Mouse (Mus musculus): ENCODE measurements around the gene Ddx50. TPM values are rescaled to one million over a fixed set of nuclear protein-coding genes. Genes with fewer than 3 reads are reported as not detected.

Ddx50 gene
- total and polyA plus RNA-seq, 3 experiments: 51.8 to 71.5 TPM; not detected in 1

- Histone ChIP-seq H3K36me3 (ENCODE audit: control insufficient read depth in 1 of 2, insufficient read depth in 2 of 2, low read length in 2 of 2) (peaks cover 13 to 49% of the 10 kb centered on the region in 2 experiments), H3K9ac (ENCODE audit: control insufficient read depth, low read depth, low read length, poor library complexity, severe bottlenecking) (no peak overlapping the region), H3K27me3 (ENCODE audit: control insufficient read depth in 1 of 2, insufficient read depth in 2 of 2, low read length in 2 of 2) (no peaks in the 10 kb centered on the region), H3K4me1 (ENCODE audit: control insufficient read depth in 1 of 2, insufficient read depth in 2 of 2, low read length in 2 of 2) (peaks cover 0 to 4% of the 10 kb centered on the region in 2 experiments; a peak in 1 of 4 replicates), H3K4me3 (ENCODE audit: control insufficient read depth in 1 of 2, insufficient read depth in 1 of 2, low read depth in 2 of 2, low read length in 2 of 2) (no peak overlapping the region), H3K27ac (ENCODE audit: control insufficient read depth, low read depth, low read length) (0 out of 2 replicates have a peak overlapping the region, but pooled peaks have one; percentile 2), H3K9me3 (replicated peaks; ENCODE audit: insufficient read depth, low read length) (no peaks in the 10 kb centered on the region), H3K79me2 (ENCODE audit: control insufficient read depth, insufficient read depth, low read length, poor library complexity) (peaks cover 6% of the 10 kb centered on the region; the same call in 1 of the 2 replicates)
- peak; percentile 33; the same call in 1 of the 2 replicates for TF ChIP-seq ETS1 (IDR thresholded peaks at IDR 0.05; ENCODE audit: low read depth, low read length)
- no peak for TF ChIP-seq MXI1 (IDR thresholded peaks at IDR 0.05; ENCODE audit: low read depth, low read length)
- no peak for TF ChIP-seq EP300 (IDR thresholded peaks at IDR 0.05; ENCODE audit: low read depth in 1 of 2, low read length in 2 of 2)
- no peak for TF ChIP-seq ZC3H11A (IDR thresholded peaks at IDR 0.05; ENCODE audit: low read depth, low read length)
- peak; percentile 54 for TF ChIP-seq GATA1 (IDR thresholded peaks at IDR 0.05; ENCODE audit: low read depth, low read length)
- TF ChIP-seq JUND (IDR thresholded peaks at IDR 0.05; ENCODE audit: low read depth, low read length): no peak
- TF ChIP-seq POLR2AphosphoS2 (IDR thresholded peaks at IDR 0.05; ENCODE audit: low read length): 0 out of 2 replicates have a peak, but pooled peaks have one; percentile 52
- DNase-seq (ENCODE audit: low read depth, low spot score): no peak
These were observed 67.8 kb downstream of the Ddx50 start for GRCm38 (mm10) chr10:62583245-62583644.

- TF ChIP-seq NRF1 (IDR thresholded peaks at IDR 0.05; ENCODE audit: insufficient read depth, low read depth, low read length, poor library complexity, severe bottlenecking): no peak
- no peak for DNase-seq (ENCODE audit: low read depth, low spot score)
- H3K79me2 ChIP-seq (ENCODE audit: control insufficient read depth, insufficient read depth, low read length, poor library complexity): peaks cover 11% of the 10 kb centered on the region
- H3K9ac ChIP-seq (ENCODE audit: control insufficient read depth, low read depth, low read length, poor library complexity, severe bottlenecking): no peak overlapping the region
- H3K4me1 ChIP-seq (ENCODE audit: control insufficient read depth in 1 of 2, insufficient read depth in 2 of 2, low read length in 2 of 2): peaks cover 0 to 4% of the 10 kb centered on the region in 2 experiments; a peak in 1 of 4 replicates
- H3K27me3 ChIP-seq (ENCODE audit: control insufficient read depth in 1 of 2, insufficient read depth in 2 of 2, low read length in 2 of 2): no peaks in the 10 kb centered on the region
- no peaks in the 10 kb centered on the region for H3K9me3 ChIP-seq (replicated peaks; ENCODE audit: insufficient read depth, low read length)
- no peak overlapping the region for H3K27ac ChIP-seq (ENCODE audit: control insufficient read depth, low read depth, low read length)
- H3K4me3 ChIP-seq (ENCODE audit: control insufficient read depth in 1 of 2, insufficient read depth in 1 of 2, low read depth in 2 of 2, low read length in 2 of 2): no peak overlapping the region
- peaks cover 13 to 44% of the 10 kb centered on the region in 2 experiments for H3K36me3 ChIP-seq (ENCODE audit: control insufficient read depth in 1 of 2, insufficient read depth in 2 of 2, low read length in 2 of 2)
These were observed 68.3 kb downstream of the Ddx50 start for GRCm38 (mm10) chr10:62582701-62583100.

- peaks cover 15 to 40% of the 10 kb centered on the region in 2 experiments for H3K36me3 ChIP-seq (ENCODE audit: control insufficient read depth in 1 of 2, insufficient read depth in 2 of 2, low read length in 2 of 2)
- H3K4me3 ChIP-seq (ENCODE audit: control insufficient read depth in 1 of 2, insufficient read depth in 1 of 2, low read depth in 2 of 2, low read length in 2 of 2): no peak overlapping the region
- H3K4me1 ChIP-seq (ENCODE audit: control insufficient read depth in 1 of 2, insufficient read depth in 2 of 2, low read length in 2 of 2): peaks cover 0 to 4% of the 10 kb centered on the region in 2 experiments; a peak in 1 of 4 replicates
- TF ChIP-seq MAZ (IDR thresholded peaks at IDR 0.05; ENCODE audit: low read depth, low read length) (no peak), EP300 (IDR thresholded peaks at IDR 0.05; ENCODE audit: low read depth in 1 of 2, low read length in 2 of 2) (no peak), MYB (IDR thresholded peaks at IDR 0.05; ENCODE audit: low read depth, low read length) (no peak), MXI1 (IDR thresholded peaks at IDR 0.05; ENCODE audit: low read depth, low read length) (no peak), USF2 (IDR thresholded peaks at IDR 0.05; ENCODE audit: borderline replicate concordance in 1 of 2, insufficient read depth in 1 of 2, low read depth in 1 of 2, low read length in 2 of 2) (no peak), ELF1 (IDR thresholded peaks at IDR 0.05; ENCODE audit: low read depth, low read length) (no peak), ZKSCAN1 (IDR thresholded peaks at IDR 0.05; ENCODE audit: low read depth, low read length) (no peak), POLR2AphosphoS5 (IDR thresholded peaks at IDR 0.05; ENCODE audit: borderline replicate concordance, low read depth, low read length) (no peak)
- no peak overlapping the region for H3K27ac ChIP-seq (ENCODE audit: control insufficient read depth, low read depth, low read length)
- no peak for DNase-seq (ENCODE audit: low read depth, low spot score)
- H3K79me2 ChIP-seq (ENCODE audit: control insufficient read depth, insufficient read depth, low read length, poor library complexity): peaks cover 14% of the 10 kb centered on the region
- no peaks in the 10 kb centered on the region for H3K27me3 ChIP-seq (ENCODE audit: control insufficient read depth in 1 of 2, insufficient read depth in 2 of 2, low read length in 2 of 2)
- no peaks in the 10 kb centered on the region for H3K9me3 ChIP-seq (replicated peaks; ENCODE audit: insufficient read depth, low read length)
- no peak overlapping the region for H3K9ac ChIP-seq (ENCODE audit: control insufficient read depth, low read depth, low read length, poor library complexity, severe bottlenecking)
These were observed 68.8 kb downstream of the Ddx50 start for GRCm38 (mm10) chr10:62582263-62582662.
